Mouse (Mus musculus) heart, embryonic 14.5 days (tissue): ENCODE data around the gene 1700092M07Rik. TPM values are rescaled to one million over a fixed set of nuclear protein-coding genes. Genes with fewer than 3 reads are reported as not detected.

ENCODE experiments used
- ATAC-seq: fragments of 200-750 bp; cut with Nextera tagmentation; 2 replicates; pipeline ENCODE4 v1.8.0; 2017; ENCODE audit warnings: low read depth, moderate TSS enrichment; ENCODE audit not compliant: insufficient number of reproducible peaks, insufficient read depth, low FRiP score
- H3K27ac ChIP-seq, 2 experiments: fragments of 200-500 bp in 1 of 2; fragments of 300-500 bp in 1 of 2; sonication (generic) in 1 of 2; replicated peaks in 1 of 2; 2 replicates each; pipeline ENCODE4 v1.5.1; 2012 to 2014; ENCODE audit warnings: low read depth in 2 of 2, low read length in 2 of 2, control low read depth in 1 of 2, mild to moderate bottlenecking in 1 of 2, mixed read lengths in 1 of 2; ENCODE audit not compliant: control insufficient read depth in 1 of 2, insufficient read depth in 1 of 2
- H3K27me3 ChIP-seq: fragments of 300-500 bp; sonication (generic); 2 replicates; pipeline ENCODE4 v1.6.1; 2014; ENCODE audit warnings: mild to moderate bottlenecking, low read length, control low read depth; ENCODE audit not compliant: control insufficient read depth, insufficient read depth
- H3K36me3 ChIP-seq: fragments of 300-500 bp; sonication (generic); 2 replicates; pipeline ENCODE4 v1.6.1; 2014; ENCODE audit warnings: mild to moderate bottlenecking, control low read depth, low read length, mixed read lengths; ENCODE audit not compliant: control insufficient read depth, insufficient read depth
- H3K4me1 ChIP-seq, 2 experiments: fragments of 200-500 bp in 1 of 2; fragments of 300-500 bp in 1 of 2; sonication (generic) in 1 of 2; 2 replicates each; pipeline ENCODE4 v1.6.1; 2012 to 2014; ENCODE audit warnings: low read length in 2 of 2, control low read depth in 1 of 2, mixed read lengths in 1 of 2; ENCODE audit not compliant: control insufficient read depth in 2 of 2, insufficient read depth in 2 of 2
- H3K4me2 ChIP-seq: fragments of 300-500 bp; sonication (generic); 2 replicates; pipeline ENCODE4 v1.6.1; 2014; ENCODE audit warnings: mild to moderate bottlenecking, low read length
- H3K4me3 ChIP-seq, 2 experiments: fragments of 200-500 bp in 1 of 2; fragments of 300-500 bp in 1 of 2; sonication (generic) in 1 of 2; 2 replicates each; pipeline ENCODE4 v1.5.1; 2012 to 2014; ENCODE audit warnings: low read length in 2 of 2, mild to moderate bottlenecking in 2 of 2, control low read depth in 1 of 2, low read depth in 1 of 2, moderate library complexity in 1 of 2; ENCODE audit not compliant: control insufficient read depth in 1 of 2, insufficient read depth in 1 of 2
- H3K9ac ChIP-seq: fragments of 300-500 bp; sonication (generic); 2 replicates; pipeline ENCODE4 v1.6.1; 2014; ENCODE audit warnings: mild to moderate bottlenecking, low read length
- H3K9me3 ChIP-seq: fragments of 300-500 bp; sonication (generic); 2 replicates; pipeline ENCODE4 v1.6.1; 2016; ENCODE audit warnings: low read length, control low read depth; ENCODE audit not compliant: control insufficient read depth
- WGBS: fragments of 180-500 bp; shearing (Covaris S2); extraction: QIAGEN DNeasy Blood & Tissue Kit; methylation state at CpG from one replicate; pipeline ENCODE4 v1.1.7; 2014; 5-methylcytosine and 5-hydroxymethylcytosine counted together
- polyA plus RNA-seq: library from polyadenylated mRNA; unstranded; fragments of >200 nt; fragmentation: Nextera tagmentation; extraction: Ambion mirVana; gene quantifications from 2 replicates; pipeline ENCODE4 v1.2.1, GENCODE M21; 2014

Gene 1700092M07Rik
- polyA plus RNA-seq, 1 experiment from 2014 or later: not detected

DNA sequence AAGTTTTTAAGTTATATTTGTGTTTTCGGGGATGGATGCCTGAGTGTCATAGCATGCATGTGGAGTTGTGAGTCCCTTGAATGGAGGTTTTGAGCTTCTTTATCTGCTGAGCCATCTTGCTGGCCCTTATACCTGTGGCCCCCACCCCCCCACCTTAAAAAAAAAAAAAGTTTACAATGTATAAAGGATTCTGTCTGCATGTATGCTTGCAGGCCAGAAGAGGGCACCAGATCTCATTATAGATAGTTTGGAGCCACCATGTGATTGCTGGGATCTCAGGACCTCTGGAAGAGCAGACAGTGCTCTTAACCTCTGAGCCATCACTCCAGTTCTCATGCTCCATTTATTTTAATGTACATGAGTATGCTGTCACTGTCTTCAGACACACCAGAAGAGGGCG lies 6.8 kb downstream of the 1700092M07Rik start:
- Histone ChIP-seq H3K27me3 (no peaks in the 10 kb centered on the region), H3K4me1 (peaks cover 3 to 9% of the 10 kb centered on the region in 2 experiments; a peak in 3 of 4 replicates), H3K27ac (no peak overlapping the region), H3K9me3 (no peaks in the 10 kb centered on the region), H3K4me3 (no peak overlapping the region), H3K4me2 (no peak overlapping the region), H3K36me3 (peaks cover 95% of the 10 kb centered on the region), H3K9ac (no peak overlapping the region)
- ATAC-seq: no peak
- 68% methylated on average over 2 of the region's 2 CpGs for WGBS

DNA sequence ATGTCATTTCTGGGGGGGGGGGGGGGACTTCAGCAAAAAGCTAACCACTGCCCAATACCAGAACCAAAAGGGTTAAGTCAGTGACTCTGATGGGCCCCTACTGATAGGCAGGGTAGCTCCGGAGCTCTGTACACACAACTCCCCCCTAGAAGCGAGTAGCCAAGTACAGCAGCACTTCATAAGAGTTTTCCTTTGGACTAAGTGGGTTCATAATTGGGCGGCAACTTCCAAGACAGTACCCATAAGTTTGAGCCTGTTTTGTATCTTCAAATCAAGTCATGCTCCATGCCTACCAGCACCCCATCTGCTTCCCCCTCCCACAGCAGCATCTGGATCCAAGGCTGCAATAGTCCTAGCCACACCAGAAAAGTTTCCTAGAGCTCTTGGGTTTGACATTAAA lies 15.1 kb downstream of the 1700092M07Rik start:
- H3K4me1 ChIP-seq: peaks cover 0 to 19% of the 10 kb centered on the region in 2 experiments; a peak in 2 of 4 replicates
- H3K9ac ChIP-seq: no peak overlapping the region
- no peak overlapping the region for H3K27ac ChIP-seq
- 48% methylated on average over 3 of the region's 3 CpGs for WGBS
- no peak for ATAC-seq
- H3K27me3 ChIP-seq: no peaks in the 10 kb centered on the region
- 0 out of 4 replicates have a peak overlapping the region, but pooled peaks of 1 of the 2 experiments have one; percentile 96 for H3K4me3 ChIP-seq
- no peaks in the 10 kb centered on the region for H3K9me3 ChIP-seq
- peak overlapping the region; percentile 75; the same call in 1 of the 2 replicates for H3K4me2 ChIP-seq
- H3K36me3 ChIP-seq: peaks cover 50% of the 10 kb centered on the region

DNA sequence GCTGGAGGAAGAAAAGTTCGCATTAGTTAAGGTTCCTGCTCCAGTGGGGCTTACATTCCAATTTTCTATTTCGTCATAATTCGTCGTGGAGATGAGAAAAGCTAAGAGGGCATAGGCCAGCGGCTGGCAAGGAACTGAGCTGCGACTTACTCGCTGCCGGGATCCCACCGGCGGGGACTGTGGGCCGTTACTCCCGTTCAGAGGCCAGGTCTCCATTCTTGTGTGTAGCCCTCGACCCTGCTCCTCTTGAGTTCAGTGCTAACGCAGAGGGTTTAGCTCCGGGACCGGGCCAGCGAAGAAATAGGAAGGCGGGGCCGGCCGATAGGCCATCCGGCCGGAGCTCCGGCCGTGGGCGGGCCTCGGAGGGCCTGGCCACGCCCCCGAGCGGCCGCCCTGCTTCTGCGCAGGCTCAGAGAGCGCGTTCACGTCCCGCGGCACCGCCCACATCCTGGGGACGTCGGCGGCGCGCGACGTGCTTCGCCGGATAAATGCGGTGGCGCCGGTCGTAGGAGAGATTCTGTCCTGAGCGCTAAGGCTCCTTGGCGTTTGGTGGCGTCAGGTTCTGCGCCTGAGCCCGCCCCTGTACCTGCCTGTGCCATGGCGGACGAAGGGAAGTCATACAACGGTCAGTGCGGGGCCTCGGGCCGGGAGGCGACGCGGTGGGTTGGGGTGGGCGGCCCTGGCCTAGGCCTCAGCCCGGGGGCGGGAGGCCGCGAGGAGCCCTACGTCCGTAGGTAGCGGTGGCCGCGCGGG lies 16.3 kb downstream of the 1700092M07Rik start, which contains the start of gene Nxf1:
Gene Nxf1 (plus strand): TSS at position 439 of the 753 bp plus-strand sequence.
- Histone ChIP-seq H3K4me3 (peak within 1 kb of the TSS; percentile 91 to 96), H3K27ac (peak within 1 kb of the TSS; percentile 88 to 90), H3K36me3 (peaks cover 40% of the 10 kb centered on the region), H3K9ac (peak within 1 kb of the TSS; percentile 89), H3K27me3 (no peaks in the 10 kb centered on the region), H3K4me2 (peak within 1 kb of the TSS; percentile 90), H3K4me1 (peaks cover 0 to 19% of the 10 kb centered on the region in 2 experiments; a peak in 2 of 4 replicates), H3K9me3 (no peaks in the 10 kb centered on the region)
- WGBS: under 1% methylated on average over 75 of the region's 75 CpGs
- peak; percentile 94 for ATAC-seq

DNA sequence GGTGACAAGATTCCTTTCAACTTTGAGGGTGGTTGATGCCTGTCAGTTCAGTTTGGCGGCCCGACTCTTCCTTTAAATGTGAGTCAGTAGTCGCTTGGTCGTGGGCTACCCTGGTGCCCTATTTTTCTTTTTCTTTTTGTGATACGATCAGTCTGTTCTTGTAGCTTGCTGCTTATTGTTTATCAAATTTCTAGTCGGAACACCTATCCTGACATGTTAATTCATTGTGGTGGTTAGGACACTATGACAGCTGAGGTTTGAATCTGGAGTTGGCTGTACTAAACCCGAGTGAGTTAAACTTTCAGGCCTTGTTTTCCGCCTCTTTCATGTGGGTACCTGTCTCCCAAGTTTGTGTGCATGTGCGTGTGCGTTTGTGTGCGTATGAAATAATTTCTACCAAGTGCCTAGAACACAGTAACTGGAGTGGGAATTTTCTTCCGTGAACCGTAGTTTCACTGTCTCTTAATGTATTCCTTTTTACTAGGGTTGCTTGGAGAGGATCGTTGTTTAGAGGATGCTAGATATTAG lies 17.0 kb downstream of the 1700092M07Rik start:
- H3K27me3 ChIP-seq: no peaks in the 10 kb centered on the region
- peak overlapping the region; percentile 90 for H3K4me2 ChIP-seq
- peaks cover 38% of the 10 kb centered on the region for H3K36me3 ChIP-seq
- H3K4me3 ChIP-seq: peak overlapping the region; percentile 91 to 96
- no peaks in the 10 kb centered on the region for H3K9me3 ChIP-seq
- peak overlapping the region; percentile 87 to 88; a peak in 3 of 4 replicates for H3K27ac ChIP-seq
- peaks cover 0 to 19% of the 10 kb centered on the region in 2 experiments; a peak in 2 of 4 replicates for H3K4me1 ChIP-seq
- ATAC-seq: no peak
- WGBS: 2% methylated on average over 14 of the region's 14 CpGs
- H3K9ac ChIP-seq: peak overlapping the region; percentile 89

DNA sequence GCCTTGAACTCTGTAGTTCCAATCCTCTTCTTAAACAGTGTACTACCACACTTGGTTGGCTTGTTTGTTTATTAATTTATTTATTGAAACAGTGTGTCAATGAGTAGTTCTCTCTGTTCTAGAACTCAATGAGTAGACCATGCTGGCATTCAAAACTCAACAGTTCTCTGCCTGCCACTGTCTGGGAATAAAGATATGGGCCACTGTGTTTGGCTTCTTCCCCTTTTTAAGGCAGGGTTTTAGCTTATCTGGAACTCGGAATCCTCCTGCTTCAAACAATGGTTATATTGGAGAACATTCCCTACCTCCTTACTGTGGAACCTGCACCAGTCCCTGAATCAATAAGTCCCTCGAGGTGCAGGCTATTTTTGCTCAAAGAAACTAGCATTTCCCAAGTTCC lies 18.4 kb downstream of the 1700092M07Rik start:
- Histone ChIP-seq H3K4me1 (peaks cover 0 to 19% of the 10 kb centered on the region in 2 experiments; a peak in 2 of 4 replicates), H3K27ac (no peak overlapping the region), H3K4me3 (no peak overlapping the region), H3K36me3 (peaks cover 38% of the 10 kb centered on the region), H3K4me2 (no peak overlapping the region), H3K9ac (no peak overlapping the region), H3K9me3 (no peaks in the 10 kb centered on the region), H3K27me3 (no peaks in the 10 kb centered on the region)
- 65% methylated on average over 2 of the region's 2 CpGs for WGBS
- ATAC-seq: no peak

DNA sequence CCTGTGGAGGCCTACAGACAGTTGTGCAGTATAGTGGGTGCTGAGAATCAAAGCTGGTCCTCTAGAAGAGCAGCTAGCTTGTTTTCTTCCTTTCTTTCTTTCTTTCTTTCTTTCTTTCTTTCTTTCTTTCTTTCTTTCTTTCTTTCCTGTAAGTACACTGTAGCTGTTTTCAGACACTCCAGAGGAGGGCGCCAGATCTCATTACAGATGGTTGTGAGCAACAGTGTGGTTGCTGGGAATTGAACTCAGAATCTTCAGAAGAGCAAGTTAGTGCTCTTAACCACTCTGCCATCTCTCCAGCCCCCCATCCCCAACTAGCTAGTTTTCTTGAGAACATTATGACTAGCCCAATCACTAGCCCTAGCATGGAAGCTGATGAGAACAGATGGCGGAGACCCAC lies 20.2 kb downstream of the 1700092M07Rik start:
- H3K27ac ChIP-seq: no peak overlapping the region
- no peak overlapping the region for H3K4me2 ChIP-seq
- WGBS: 90% methylated on average over 2 of the region's 2 CpGs
- H3K27me3 ChIP-seq: no peaks in the 10 kb centered on the region
- H3K4me3 ChIP-seq: no peak overlapping the region
- peaks cover 8% of the 10 kb centered on the region; the same call in 1 of the 2 replicates for H3K9me3 ChIP-seq
- no peak for ATAC-seq
- no peak overlapping the region for H3K9ac ChIP-seq
- H3K36me3 ChIP-seq: peaks cover 38% of the 10 kb centered on the region
- H3K4me1 ChIP-seq: peaks cover 0 to 16% of the 10 kb centered on the region in 2 experiments; a peak in 2 of 4 replicates

DNA sequence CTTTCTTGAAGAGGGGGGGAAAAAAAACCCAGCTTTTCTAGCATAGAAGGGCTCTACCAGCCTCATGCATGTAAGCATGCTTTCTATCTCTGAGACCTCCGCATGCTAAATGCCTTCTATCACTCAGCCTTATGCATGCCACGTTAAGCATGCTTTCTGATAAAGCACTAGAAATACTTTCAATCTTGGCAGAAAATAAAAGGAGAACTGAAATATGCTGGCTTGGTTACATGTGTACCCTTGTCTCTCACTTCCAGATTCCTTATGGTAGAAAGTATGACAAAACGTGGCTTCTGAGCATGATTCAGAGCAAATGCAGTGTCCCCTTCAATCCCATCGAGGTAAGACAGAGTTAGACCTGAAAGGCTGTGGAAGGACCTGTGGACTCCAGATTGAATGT lies 22.8 kb downstream of the 1700092M07Rik start:
- H3K4me3 ChIP-seq: no peak overlapping the region
- peaks cover 8% of the 10 kb centered on the region; the same call in 1 of the 2 replicates for H3K9me3 ChIP-seq
- no peak overlapping the region for H3K9ac ChIP-seq
- peaks cover 0 to 5% of the 10 kb centered on the region in 2 experiments; a peak in 2 of 4 replicates for H3K4me1 ChIP-seq
- ATAC-seq: no peak
- WGBS: 67% methylated on average over 4 of the region's 4 CpGs
- no peaks in the 10 kb centered on the region for H3K27me3 ChIP-seq
- H3K4me2 ChIP-seq: no peak overlapping the region
- no peak overlapping the region for H3K27ac ChIP-seq
- H3K36me3 ChIP-seq: peaks cover 63% of the 10 kb centered on the region
